Mouse (Mus musculus): ENCODE measurements around the gene Olfr665.
"Not testable (repeated sequence)": the region's sequence is repeated elsewhere in the genome, so short reads cannot be mapped to it uniquely, and the experiment has no call there.

Olfr665 gene

DNA sequence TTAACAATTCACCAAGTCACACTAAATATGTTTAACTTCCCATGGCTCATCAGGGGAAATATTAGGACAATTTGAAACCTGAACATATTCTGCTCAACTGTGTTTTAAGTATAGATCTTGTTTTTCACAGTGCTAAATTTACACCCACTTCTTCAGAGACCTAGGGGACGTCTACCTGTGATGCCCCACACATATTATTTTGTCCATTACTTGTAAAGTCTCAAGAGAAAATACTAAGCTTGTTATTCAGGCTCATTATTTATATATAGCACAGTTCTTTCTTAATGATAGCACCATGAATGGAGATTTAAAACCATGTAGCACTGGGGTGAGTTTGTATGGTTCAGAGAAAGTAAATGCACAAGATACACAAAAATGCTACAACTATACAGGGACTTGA lies at the start of gene Olfr665:
Gene Olfr665 (plus strand): TSS at position 301 of the 400 bp plus-strand sequence.
- DNase-seq: no peak

DNA sequence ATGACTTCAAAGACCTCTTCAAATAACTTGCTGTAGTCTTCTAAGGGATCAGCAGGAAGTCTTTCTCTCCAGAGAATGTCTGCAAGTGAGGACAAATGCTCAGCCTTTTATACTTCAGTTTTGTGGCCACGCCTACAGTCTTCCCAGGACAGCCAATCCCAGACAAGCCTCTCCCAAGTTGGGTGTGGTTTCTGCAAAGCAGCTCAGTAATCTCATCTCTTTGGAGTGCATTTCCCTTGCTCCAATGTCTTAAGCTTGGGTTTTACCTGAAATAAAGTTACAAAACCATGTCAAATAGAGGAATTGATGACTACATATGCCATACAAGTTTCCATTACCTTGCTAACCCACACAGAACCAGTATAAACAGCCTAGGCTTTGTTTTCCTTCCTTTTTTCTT lies 35.3 kb upstream of the Olfr665 start, which contains the start of gene Usp17lb:
Gene Usp17lb (minus strand): TSS at position 101 of the 400 bp plus-strand sequence.
- DNase-seq: no peak

DNA sequence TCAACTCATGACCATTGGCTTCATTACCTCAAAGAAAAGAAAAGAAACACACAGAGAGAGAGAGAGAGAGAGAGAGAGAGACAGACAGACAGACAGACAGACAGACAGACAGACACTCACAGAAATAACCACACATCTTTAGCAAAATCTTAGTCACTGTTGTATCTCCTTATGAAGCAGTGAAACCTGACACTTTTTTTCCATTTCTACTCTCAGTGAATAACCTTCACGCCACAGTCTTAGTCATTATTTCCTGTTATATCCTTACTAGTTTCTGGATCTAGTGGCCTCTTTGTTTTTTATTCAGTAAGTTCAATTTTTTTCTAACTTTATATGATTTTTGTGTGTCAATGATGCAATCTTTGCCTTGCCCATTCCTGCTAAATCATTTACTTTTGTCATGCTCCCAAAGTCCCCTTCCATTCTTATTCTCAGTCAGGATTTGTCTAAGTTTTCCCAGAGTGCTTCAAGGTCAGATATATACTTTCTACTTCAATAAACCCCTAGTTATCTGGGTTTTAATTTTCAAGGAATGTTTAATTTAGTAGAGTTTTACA lies 34.0 kb upstream of the Olfr665 start:
- no peak for DNase-seq

GRCm38 (mm10) chr7:104851546-104851945 lies 26.3 kb upstream of the Olfr665 start:
- DNase-seq: not testable (repeated sequence)

- DNase-seq: no peak
Measured at GRCm38 (mm10) chr7:104855248-104855750, 22.5 kb upstream of the Olfr665 start.

GRCm38 (mm10) chr7:104856709-104857108 lies 21.1 kb upstream of the Olfr665 start, which contains the start of gene Usp17la:
Gene Usp17la, plus strand, starts transcription at chr7:104857009.
- DNase-seq: not testable (repeated sequence)

GRCm38 (mm10) chr7:104857683-104858082 lies 20.1 kb upstream of the Olfr665 start:
- no peak for DNase-seq

DNA sequence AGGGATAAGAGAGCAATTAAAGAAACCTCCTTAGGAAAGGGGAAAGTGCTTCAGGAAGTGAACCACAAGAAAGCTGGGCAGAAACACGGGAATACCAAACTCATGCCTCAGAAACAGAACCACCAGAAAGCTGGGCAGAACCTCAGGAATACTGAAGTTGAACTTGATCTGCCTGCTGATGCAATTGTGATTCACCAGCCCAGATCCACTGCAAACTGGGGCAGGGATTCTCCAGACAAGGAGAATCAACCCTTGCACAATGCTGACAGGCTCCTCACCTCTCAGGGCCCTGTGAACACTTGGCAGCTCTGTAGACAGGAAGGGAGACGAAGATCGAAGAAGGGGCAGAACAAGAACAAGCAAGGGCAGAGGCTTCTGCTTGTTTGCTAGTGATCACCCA lies 16.4 kb upstream of the Olfr665 start:
- no peak for DNase-seq

DNA sequence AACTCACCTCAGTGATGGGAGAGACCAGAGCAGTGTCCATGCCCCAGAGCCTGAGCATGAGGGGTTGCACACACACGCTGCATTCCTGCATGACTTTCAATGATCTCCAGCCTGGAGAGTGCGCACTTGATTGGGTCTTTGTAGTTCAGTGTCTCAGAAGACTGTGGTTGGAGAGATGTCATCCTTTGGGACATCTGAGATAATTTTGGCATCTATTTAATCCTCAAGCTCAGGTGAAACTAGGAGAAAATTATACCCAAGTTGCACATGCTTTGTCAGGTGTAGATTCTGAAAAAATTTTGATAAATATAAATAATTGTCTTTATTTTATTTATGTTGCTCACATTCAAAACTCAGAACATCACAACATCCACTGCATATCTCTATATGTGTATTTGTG lies 18.0 kb downstream of the Olfr665 start, which contains the start of gene Olfr666:
Gene Olfr666 (minus strand): TSS at position 101 of the 400 bp plus-strand sequence.
- no peak for DNase-seq

GRCm38 (mm10) chr7:104921382-104921781 lies 43.6 kb downstream of the Olfr665 start, which contains the start of gene Olfr667:
Gene Olfr667, minus strand, starts transcription at chr7:104921482.
- DNase-seq: no peak

DNA sequence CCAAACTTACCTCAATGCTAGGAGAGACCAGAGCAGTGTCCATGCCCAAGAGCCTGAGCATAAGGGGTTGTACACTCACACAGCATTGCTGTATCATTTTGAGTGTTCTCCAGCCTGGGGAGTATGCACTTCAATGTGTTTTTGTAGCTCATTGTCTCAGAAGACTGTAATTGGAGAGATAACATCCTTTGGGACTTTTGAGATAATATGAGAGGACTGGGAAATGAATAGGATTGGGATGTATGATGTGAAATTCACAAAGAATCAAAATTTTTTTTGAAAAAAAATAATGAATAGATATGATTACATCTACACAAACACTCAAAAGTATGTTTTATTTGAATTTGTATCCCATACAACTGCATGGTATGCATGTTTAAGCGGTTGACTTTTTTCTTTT lies 50.1 kb downstream of the Olfr665 start, which contains the start of gene Olfr668:
Gene Olfr668 (minus strand): TSS at position 101 of the 400 bp plus-strand sequence.
- no peak for DNase-seq

Measured in cerebellum, adult 8-10 months (tissue).